Mouse (Mus musculus) intestine, postnatal 0 days (tissue): ENCODE results near the gene Atp6v0e2. TPM values are rescaled to one million over a fixed set of nuclear protein-coding genes. Genes with fewer than 3 reads are reported as not detected.
A peak's percentile ranks its signal among the peaks of the same experiment; 100 is the strongest.

Experiments
- ATAC-seq: fragments of 200-750 bp; cut with Nextera tagmentation; 2 replicates; pipeline ENCODE4 v1.8.0; 2017; ENCODE audit warnings: mild to moderate bottlenecking, moderate TSS enrichment, moderate library complexity
- H3K27ac ChIP-seq: fragments of 300-500 bp; sonication (generic); 2 replicates; pipeline ENCODE4 v1.5.1; 2014; ENCODE audit warnings: mild to moderate bottlenecking, low read depth, low read length, moderate library complexity
- H3K27me3 ChIP-seq: fragments of 300-500 bp; sonication (generic); replicated peaks from 2 replicates; pipeline ENCODE4 v1.6.1; 2014; ENCODE audit warnings: low read length, mixed read lengths; ENCODE audit not compliant: control insufficient read depth, insufficient read depth
- H3K36me3 ChIP-seq: fragments of 300-500 bp; sonication (generic); 2 replicates; pipeline ENCODE4 v1.6.1; 2014; ENCODE audit warnings: mild to moderate bottlenecking, moderate library complexity; ENCODE audit not compliant: control insufficient read depth, insufficient read depth
- H3K4me1 ChIP-seq: fragments of 300-500 bp; sonication (generic); replicated peaks from 2 replicates; pipeline ENCODE4 v1.6.1; 2014; ENCODE audit warnings: antibody characterized with exemption, low read length, mixed read lengths; ENCODE audit not compliant: control insufficient read depth, insufficient read depth
- H3K4me2 ChIP-seq: fragments of 300-500 bp; sonication (generic); replicated peaks from 2 replicates; pipeline ENCODE4 v1.6.1; 2014; ENCODE audit warnings: low read depth, mild to moderate bottlenecking, moderate library complexity
- H3K4me3 ChIP-seq: fragments of 300-500 bp; sonication (generic); 2 replicates; pipeline ENCODE4 v1.5.1; 2014; ENCODE audit warnings: low read depth, low read length
- H3K9ac ChIP-seq: fragments of 300-500 bp; sonication (generic); 2 replicates; pipeline ENCODE4 v1.6.1; 2014; ENCODE audit warnings: mild to moderate bottlenecking, low read depth, low read length
- H3K9me3 ChIP-seq: fragments of 300-500 bp; sonication (generic); 2 replicates; pipeline ENCODE4 v1.6.1; 2016; ENCODE audit warnings: mixed run types; ENCODE audit not compliant: control insufficient read depth
- CTCF ChIP-seq: sonication (generic); IDR thresholded peaks from 2 replicates; pipeline ENCODE4 v1.5.1; 2016; ENCODE audit warnings: low read depth, mild to moderate bottlenecking, control low read depth, antibody characterized with exemption, moderate library complexity
- WGBS: fragments of 180-500 bp; shearing (Covaris S2); extraction: QIAGEN DNeasy Blood & Tissue Kit; methylation state at CpG from one replicate; pipeline ENCODE4 v1.1.7; 2014; 5-methylcytosine and 5-hydroxymethylcytosine counted together
- polyA plus RNA-seq: library from polyadenylated mRNA; unstranded; fragments of >200 nt; fragmentation: Nextera tagmentation; extraction: Ambion mirVana; gene quantifications from 2 replicates; pipeline ENCODE4 v1.2.1, GENCODE M21; 2015

The Atp6v0e2 gene
- polyA plus RNA-seq, 1 experiment from 2014 or later: 23.7 TPM

DNA sequence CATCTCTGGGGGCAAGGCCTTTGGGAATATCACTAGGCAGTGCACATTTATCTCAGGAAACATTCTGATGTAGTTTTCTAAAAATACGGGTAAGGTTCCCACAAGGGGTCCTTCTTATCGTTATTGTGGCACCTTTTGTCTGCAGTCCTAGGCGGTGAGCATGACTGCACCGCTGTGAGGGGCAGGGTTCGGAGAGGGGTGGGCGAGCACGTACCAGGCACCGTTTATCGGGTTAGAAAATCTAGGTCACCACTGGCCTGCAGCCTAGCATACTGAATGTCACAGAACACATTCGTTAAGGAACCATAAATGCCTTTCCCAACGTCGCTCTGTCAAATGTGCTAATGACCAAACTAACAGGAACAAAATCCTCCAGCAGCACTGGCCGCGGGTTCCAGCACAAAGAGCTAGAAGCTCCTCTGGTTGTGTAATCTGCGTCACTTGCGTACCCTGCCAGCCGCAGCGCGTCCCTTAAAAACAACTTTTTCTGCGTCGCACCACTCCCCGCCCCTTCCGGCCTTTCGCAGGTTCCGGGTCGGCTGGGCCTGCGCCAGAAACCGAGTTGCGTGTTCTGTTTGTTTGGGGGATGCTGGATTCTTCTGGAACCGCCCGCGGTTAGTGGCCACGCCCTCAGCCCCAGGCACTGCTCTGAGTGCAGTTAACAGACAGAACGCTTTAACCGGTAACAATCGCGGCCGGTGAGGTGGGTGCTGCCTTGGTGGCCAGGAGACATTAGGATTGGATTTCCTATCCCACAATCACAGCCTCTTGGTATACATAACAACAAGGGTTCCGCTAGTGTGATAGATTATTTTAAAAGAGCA is 17.1 kb downstream of the Atp6v0e2 start, which contains the start of gene Lrrc61:
Lrrc61 (plus strand) TSS at position 517 of the 824 bp plus-strand sequence.
- peak; percentile 89 for ATAC-seq
- Histone ChIP-seq H3K9ac (peak within 1 kb of the TSS; percentile 48; the same call in 1 of the 2 replicates), H3K27me3 (no peaks in the 10 kb centered on the region), H3K4me3 (peak within 1 kb of the TSS; percentile 51), H3K36me3 (no peaks in the 10 kb centered on the region), H3K27ac (peak within 1 kb of the TSS; percentile 76), H3K9me3 (no peaks in the 10 kb centered on the region), H3K4me2 (peak within 1 kb of the TSS; percentile 68), H3K4me1 (0 out of 2 replicates have a peak, but pooled peaks cover 5% of the 10 kb centered on the region)
- 1% methylated on average over 39 of the region's 39 CpGs for WGBS
- no peak for TF ChIP-seq CTCF

DNA sequence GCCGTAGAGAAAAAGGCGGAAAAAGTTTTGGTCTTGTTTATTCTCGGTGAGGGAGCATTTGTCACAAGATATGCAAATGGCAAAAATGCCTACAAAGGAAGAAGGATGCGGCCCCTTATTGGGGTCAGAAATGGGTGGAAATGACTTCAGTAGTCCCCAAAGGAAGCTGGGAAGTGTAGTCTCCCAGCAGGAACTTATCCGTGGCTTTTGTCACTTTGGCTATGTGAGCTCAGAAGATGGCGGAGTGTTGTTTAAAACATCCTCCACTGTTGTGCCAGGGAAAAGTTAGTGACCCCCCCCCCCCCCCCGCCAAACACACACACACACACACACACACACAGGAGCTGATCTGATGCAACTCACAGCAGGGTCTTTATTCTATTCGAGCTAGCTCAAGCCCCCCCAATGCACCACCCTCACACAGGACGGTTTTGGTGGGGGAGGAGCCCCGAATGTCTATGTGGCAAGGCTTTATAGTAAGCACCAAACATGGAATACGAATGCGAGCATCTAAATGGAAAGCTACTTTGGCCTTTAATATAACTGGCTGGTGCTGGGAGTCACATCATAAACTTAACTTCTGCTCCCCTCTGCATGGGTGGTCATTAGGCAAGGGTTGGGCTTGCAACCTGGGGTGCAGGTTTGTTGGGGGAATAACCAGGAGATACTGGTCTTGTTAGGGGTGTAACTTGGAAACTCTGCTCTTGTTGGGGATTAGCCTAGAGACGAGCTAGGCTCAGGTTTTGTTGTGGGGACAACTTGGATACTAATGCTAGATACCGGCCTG is 17.9 kb downstream of the Atp6v0e2 start:
- peak; percentile 74 for ATAC-seq
- Histone ChIP-seq H3K4me3 (peak overlapping the region; percentile 51), H3K36me3 (no peaks in the 10 kb centered on the region), H3K4me1 (0 out of 2 replicates have a peak, but pooled peaks cover 5% of the 10 kb centered on the region), H3K9ac (peak overlapping the region; percentile 48; the same call in 1 of the 2 replicates), H3K27ac (peak overlapping the region; percentile 76), H3K4me2 (peak overlapping the region; percentile 68), H3K9me3 (no peaks in the 10 kb centered on the region), H3K27me3 (no peaks in the 10 kb centered on the region)
- no peak for TF ChIP-seq CTCF
- 32% methylated on average over 14 of the region's 14 CpGs for WGBS

DNA sequence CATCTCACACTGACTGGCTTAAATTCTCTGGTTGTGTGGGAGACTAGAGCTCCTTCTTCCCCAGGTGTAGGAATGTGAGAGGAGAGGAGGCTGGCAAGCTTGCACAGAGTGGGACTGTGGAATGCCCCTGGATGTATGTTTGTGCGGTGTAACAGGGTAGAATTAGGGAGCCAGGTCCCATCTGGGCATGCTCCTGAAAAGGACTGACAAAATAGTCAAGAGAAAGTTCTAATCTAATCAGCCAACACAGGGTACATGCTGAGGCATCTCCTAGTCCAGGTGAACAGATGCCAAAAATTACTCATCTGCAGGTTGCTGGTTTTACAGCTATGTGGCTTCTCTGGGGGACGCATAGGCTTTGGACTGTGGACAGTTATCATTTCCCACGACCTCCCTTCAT is 18.5 kb downstream of the Atp6v0e2 start:
- Histone ChIP-seq H3K9ac (no peak overlapping the region), H3K9me3 (no peaks in the 10 kb centered on the region), H3K36me3 (no peaks in the 10 kb centered on the region), H3K4me2 (no peak overlapping the region), H3K27me3 (no peaks in the 10 kb centered on the region), H3K4me3 (no peak overlapping the region), H3K27ac (no peak overlapping the region), H3K4me1 (0 out of 2 replicates have a peak, but pooled peaks cover 5% of the 10 kb centered on the region)
- no peak for TF ChIP-seq CTCF
- no peak for ATAC-seq
- WGBS: 76% methylated on average over 3 of the region's 3 CpGs

DNA sequence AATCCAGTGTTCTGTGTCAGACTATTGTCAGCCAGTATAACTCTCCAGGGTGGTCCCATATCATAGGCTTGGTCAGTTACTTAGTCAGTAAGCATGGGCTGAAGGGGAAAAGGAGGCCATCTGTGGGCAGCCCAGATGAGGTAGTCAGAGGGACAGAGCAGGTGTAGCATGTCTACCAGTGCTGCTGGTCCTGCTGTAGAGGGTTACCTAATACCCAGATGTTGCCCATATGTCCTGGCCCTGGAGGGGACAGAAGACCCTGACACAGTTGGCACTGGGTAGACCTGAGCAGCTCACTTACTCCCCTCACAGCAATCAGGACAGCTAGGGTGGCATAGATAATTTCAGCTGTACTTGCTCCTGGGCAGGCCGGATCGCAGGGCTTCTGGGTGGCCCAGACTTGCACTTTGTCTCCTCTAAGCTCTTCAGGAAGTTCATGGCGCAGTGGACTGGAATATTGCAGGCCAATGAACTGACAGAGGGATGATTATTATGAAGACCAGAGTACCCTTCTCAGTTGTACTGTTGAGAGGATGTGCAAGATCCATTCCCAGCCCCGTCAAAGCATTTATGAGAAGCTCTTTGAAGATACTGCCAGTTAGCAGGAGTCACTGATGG is 28.4 kb downstream of the Atp6v0e2 start:
- no peak overlapping the region for H3K9ac ChIP-seq
- H3K4me3 ChIP-seq: no peak overlapping the region
- ATAC-seq: no peak
- H3K27me3 ChIP-seq: no peaks in the 10 kb centered on the region
- no peaks in the 10 kb centered on the region for H3K4me1 ChIP-seq
- H3K27ac ChIP-seq: no peak overlapping the region
- H3K9me3 ChIP-seq: no peaks in the 10 kb centered on the region
- no peak overlapping the region for H3K4me2 ChIP-seq
- H3K36me3 ChIP-seq: peaks cover 7% of the 10 kb centered on the region; the same call in 1 of the 2 replicates
- WGBS: 73% methylated on average over 4 of the region's 4 CpGs
- TF ChIP-seq CTCF: no peak

DNA sequence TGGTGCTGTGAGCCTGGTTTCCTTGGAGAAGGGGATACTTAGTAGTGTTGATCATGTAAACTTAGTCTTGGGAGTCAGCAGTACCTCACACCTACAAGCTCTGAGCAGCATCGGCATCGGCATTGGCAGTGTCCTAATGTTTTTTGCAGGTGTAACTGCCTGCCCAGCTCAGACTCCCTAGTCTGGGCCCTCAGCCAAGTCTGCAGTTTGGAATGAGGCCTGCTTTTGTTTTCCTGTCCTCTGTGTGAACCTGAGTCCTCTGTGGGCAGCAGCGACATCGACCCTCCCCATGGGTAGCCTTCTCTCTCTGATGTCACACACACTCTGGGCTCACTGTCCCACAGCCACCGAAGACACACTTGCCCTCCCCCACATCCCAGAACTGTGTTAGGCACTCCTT is 28.9 kb downstream of the Atp6v0e2 start:
- WGBS: 47% methylated on average over 5 of the region's 5 CpGs
- no peak for TF ChIP-seq CTCF
- Histone ChIP-seq H3K9me3 (no peaks in the 10 kb centered on the region), H3K4me2 (no peak overlapping the region), H3K27me3 (no peaks in the 10 kb centered on the region), H3K36me3 (peaks cover 7% of the 10 kb centered on the region; the same call in 1 of the 2 replicates), H3K4me3 (no peak overlapping the region), H3K27ac (no peak overlapping the region), H3K4me1 (no peaks in the 10 kb centered on the region), H3K9ac (no peak overlapping the region)
- ATAC-seq: no peak
